Mouse (Mus musculus) lung, postnatal 10 days (tissue): ENCODE results near the gene Umps.

Source experiments
- DNase-seq: peaks from one replicate; pipeline ENCODE4 v3.0.0; 2021

Umps gene

DNA sequence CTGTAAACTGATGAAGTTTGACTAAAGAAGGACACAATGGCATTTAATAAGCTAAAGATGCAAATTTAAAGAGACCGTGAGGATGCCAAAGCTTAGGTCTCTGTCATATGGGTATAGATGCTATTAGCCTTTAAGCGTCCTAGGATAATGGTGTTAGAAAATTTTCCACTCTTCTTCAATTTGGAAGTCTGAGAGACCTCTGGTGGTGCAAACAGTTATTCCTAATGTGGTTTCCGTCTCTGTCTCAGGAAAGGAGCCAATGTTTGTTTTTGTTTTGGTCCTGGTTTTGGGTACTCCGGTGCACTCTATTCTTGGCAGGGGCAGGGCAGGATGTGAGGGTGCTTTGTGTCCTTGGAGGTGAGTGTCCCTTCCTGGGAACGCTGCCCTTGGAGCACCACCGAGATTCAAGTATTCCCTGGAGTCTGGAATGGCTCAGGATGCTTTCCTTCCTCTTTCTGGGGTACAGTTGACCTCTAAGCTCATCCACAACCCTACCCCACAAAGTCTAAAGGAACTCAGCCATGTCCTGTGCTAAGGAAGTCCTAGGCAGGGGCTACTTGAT is 39.5 kb downstream of the Umps start:
- DNase-seq, result no peak

GRCm38 (mm10) chr16:33923758-33924157 is 43.1 kb downstream of the Umps start:
- no peak for DNase-seq

DNA sequence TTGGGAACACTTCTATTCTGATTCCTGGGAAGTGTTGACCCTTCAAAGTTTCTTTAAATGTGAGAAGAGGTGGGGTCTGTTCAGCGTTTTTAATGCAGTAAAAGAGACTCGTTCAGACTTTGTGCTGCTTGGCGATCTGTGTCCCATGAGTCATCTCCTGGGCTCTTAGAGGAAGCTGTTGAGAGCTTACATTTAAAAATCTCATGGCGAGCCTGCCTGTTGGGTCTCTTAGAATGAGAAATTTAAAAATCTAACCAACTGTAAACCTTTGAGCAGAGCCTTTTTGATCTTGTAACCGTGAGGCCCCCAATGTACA is 43.9 kb downstream of the Umps start:
- DNase-seq, result no peak

- no peak for DNase-seq
Measured at GRCm38 (mm10) chr16:33922111-33923000, 44.5 kb downstream of the Umps start.

- no peak for DNase-seq
Measured at GRCm38 (mm10) chr16:33921514-33921913, 45.3 kb downstream of the Umps start.

DNA sequence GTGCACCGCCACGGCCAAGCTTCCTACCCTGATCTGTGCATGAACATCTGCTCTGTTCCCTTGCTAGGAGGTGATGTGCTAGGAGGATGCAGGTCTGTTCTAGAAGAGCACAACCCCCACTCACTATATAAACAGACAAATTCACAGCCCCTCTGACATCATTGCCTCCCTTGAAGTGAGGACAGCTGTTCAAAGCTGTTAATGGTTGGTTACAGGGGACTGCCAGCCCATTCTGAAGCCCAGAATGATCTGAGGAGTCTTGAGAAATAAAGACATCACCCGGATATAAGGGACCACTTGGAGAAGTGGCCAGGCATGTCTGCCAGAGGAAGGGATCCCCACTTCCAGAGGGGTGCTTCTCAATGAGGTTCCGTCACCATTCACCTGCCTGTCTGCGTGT is 48.9 kb downstream of the Umps start:
- no peak for DNase-seq

DNA sequence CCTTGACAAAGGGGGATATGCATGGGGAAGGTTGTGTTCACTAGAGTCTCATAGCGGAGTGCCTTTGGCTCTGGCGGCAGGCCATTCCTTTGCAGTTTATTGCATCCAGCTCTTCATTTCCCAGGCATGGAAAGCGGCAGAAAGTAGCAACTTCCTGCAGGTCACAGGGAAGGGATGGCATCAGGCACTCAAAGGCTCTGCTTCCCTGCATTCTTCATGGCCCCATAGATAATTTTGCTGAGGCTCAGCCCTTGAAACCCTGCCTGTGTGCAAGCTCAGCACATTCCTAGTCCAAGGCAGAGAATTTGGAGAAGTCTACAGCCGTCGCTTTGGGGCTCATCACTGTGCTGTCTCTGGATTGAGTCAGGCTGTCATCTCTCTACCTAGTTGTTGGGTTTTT is 49.4 kb downstream of the Umps start:
- peak; percentile 34 for DNase-seq

DNA sequence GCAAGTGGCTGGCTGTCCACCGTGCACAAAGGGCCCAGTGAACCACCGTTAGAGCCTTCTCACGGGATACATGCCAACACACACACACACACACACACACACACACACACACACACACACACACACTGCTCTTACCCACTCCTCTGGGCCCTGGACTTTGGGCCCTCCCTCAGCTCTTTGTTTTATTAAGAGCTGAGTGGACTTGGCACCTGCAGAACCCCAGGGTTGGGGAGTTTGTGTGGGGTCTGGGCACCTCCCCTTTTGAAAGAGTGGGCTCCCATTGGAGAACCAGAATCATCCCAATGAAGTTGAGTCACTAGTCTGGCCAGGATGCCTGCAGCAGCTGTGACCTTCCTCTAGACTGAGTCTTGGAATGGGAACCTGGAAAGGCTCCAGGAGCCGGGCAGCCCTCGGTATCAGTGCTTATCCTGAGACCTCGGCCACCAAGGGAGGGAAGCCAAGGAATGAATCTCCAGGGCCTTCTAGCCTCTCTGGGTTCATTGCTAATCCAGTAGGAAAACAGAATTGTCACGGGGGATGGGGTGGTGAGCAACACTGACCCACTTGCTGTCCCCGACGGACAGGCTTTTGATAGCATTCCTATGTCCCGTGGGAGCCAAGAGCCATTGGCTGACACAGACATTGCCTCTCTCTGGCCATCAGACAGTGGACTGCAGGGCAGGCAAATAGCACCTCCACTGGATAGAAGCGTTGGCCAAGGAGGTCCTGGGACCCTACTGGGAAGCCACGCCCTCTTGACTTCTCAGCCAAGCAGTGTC is 50.2 kb downstream of the Umps start:
- peak; percentile 90 for DNase-seq

DNA sequence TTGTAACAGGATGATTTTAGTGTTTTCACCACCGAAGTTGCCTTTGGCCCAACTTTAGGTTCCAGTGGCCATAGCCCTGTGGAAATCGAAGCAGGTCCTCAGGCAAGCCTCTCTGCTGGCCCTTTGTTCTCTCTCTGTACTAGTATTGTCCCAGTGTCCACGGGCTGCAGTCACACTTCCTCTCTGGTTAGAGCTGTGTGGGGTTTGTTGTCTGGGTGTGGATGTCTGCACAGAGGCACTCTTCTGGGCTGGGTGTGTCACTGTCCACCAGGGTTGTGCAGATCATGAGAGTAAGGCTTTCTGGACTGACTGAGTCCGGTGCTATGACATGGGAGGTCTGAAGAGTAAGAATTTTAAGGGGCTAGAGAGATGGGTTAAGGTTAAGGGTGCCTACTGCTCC is 51.8 kb downstream of the Umps start:
- no peak for DNase-seq

GRCm38 (mm10) chr16:33908239-33908638 is 58.6 kb downstream of the Umps start:
- DNase-seq, result no peak
